Mouse (Mus musculus): ENCODE data around the gene Sept7. TPM values are rescaled to one million over a fixed set of nuclear protein-coding genes. Genes with fewer than 3 reads are reported as not detected.

Gene Sept7
- polyA plus RNA-seq, 2 experiments = 32.6 to 86.3 TPM

GRCm38 (mm10) chr9:25358018-25358417, 105.8 kb downstream of the Sept7 start:
- WGBS (ENCODE audit: insufficient replicate concordance) = 59% methylated on average over 5 of the region's 5 CpGs
- H3K9me3 ChIP-seq (ENCODE audit: control insufficient read depth, low read length) = no peaks in the 10 kb centered on the region
- ATAC-seq (ENCODE audit: insufficient read depth) (no peak), DNase-seq (ENCODE audit: low read depth in 3 of 3, low spot score in 3 of 3) (no peak)
- TF ChIP-seq EP300 (IDR thresholded peaks at IDR 0.05; ENCODE audit: low read depth) (no peak), CTCF (IDR thresholded peaks at IDR 0.05; ENCODE audit: low read depth) (no peak)
- H3K27ac ChIP-seq = no peak overlapping the region
- no peak overlapping the region for H3K4me2 ChIP-seq (ENCODE audit: low read depth)
- H3K27me3 ChIP-seq (ENCODE audit: control insufficient read depth, insufficient read depth, low read length) = no peaks in the 10 kb centered on the region
- no peak overlapping the region for H3K4me3 ChIP-seq (ENCODE audit: insufficient read depth in 1 of 2, low read depth in 2 of 2, low read length in 2 of 2)
- H3K4me1 ChIP-seq (replicated peaks; ENCODE audit: control insufficient read depth in 2 of 2, insufficient read depth in 2 of 2, low read length in 1 of 2) = no peaks in the 10 kb centered on the region
- no peak overlapping the region for H3K9ac ChIP-seq (replicated peaks)
- no peaks in the 10 kb centered on the region for H3K36me3 ChIP-seq (replicated peaks; ENCODE audit: control insufficient read depth, insufficient read depth, low read depth)

Other genes with a start within 250 kb of the Sept7 start
- gene Gm10181, start 163.0 kb upstream of the Sept7 start, polyA plus RNA-seq (2012; rRNA removed) = not detected in 2 replicates
- not detected in 2 replicates for gene Gm10181, start 163.0 kb upstream of the Sept7 start, polyA plus RNA-seq (2014; fragmentation: Nextera tagmentation; extraction: Ambion mirVana)
- 9.3 and 9.4 TPM in 2 replicates for gene Herpud2, start 100.6 kb upstream of the Sept7 start, polyA plus RNA-seq (2012; rRNA removed)
- 10.8 and 13.7 TPM in 2 replicates for gene Herpud2, start 100.6 kb upstream of the Sept7 start, polyA plus RNA-seq (2014; fragmentation: Nextera tagmentation; extraction: Ambion mirVana)
- gene Eepd1, start 229.1 kb downstream of the Sept7 start, polyA plus RNA-seq (2012; rRNA removed) = 1.9 and 2.3 TPM in 2 replicates
- gene Eepd1, start 229.1 kb downstream of the Sept7 start, polyA plus RNA-seq (2014; fragmentation: Nextera tagmentation; extraction: Ambion mirVana) = 4.4 and 4.6 TPM in 2 replicates